Mouse (Mus musculus) naive thymus-derived CD4-positive, alpha-beta T cell, adult 2 months (primary cell): ENCODE data around the gene Vtcn1.
A peak's percentile ranks its signal among the peaks of the same experiment; 100 is the strongest.

Experiments used
- DNase-seq: peaks from one replicate; pipeline ENCODE4 v3.0.0-alpha.2; 2011; ENCODE audit warnings: low read depth

Gene Vtcn1

GRCm38 (mm10) chr3:100856050-100856815 lies 31.0 kb downstream of the Vtcn1 start:
- no peak for DNase-seq

- no peak for DNase-seq
Observed at GRCm38 (mm10) chr3:100857139-100857538, 31.9 kb downstream of the Vtcn1 start.

- DNase-seq, result no peak
Observed at GRCm38 (mm10) chr3:100858334-100859002, 33.2 kb downstream of the Vtcn1 start.

GRCm38 (mm10) chr3:100861307-100862303 lies 36.3 kb downstream of the Vtcn1 start:
- no peak for DNase-seq

- DNase-seq, result no peak
Observed at GRCm38 (mm10) chr3:100866946-100867345, 41.7 kb downstream of the Vtcn1 start.

- no peak for DNase-seq
Observed at GRCm38 (mm10) chr3:100877057-100877456, 51.8 kb downstream of the Vtcn1 start.

GRCm38 (mm10) chr3:100881403-100881802 lies 56.1 kb downstream of the Vtcn1 start:
- DNase-seq, result no peak

- DNase-seq, result no peak
Observed at GRCm38 (mm10) chr3:100881843-100882634, 56.8 kb downstream of the Vtcn1 start.

- DNase-seq, result no peak
Observed at GRCm38 (mm10) chr3:100889234-100889633, 64.0 kb downstream of the Vtcn1 start.

GRCm38 (mm10) chr3:100890406-100890805 lies 65.1 kb downstream of the Vtcn1 start:
- DNase-seq, result no peak

- DNase-seq, result no peak
Observed at GRCm38 (mm10) chr3:100892383-100893335, 67.4 kb downstream of the Vtcn1 start.

- DNase-seq, result no peak
Observed at GRCm38 (mm10) chr3:100895500-100895899, 70.2 kb downstream of the Vtcn1 start.

- DNase-seq, result no peak
Observed at GRCm38 (mm10) chr3:100906128-100906527, 80.9 kb downstream of the Vtcn1 start.

GRCm38 (mm10) chr3:100906916-100907315 lies 81.7 kb downstream of the Vtcn1 start:
- peak; percentile 23 for DNase-seq

GRCm38 (mm10) chr3:100908594-100908993 lies 83.3 kb downstream of the Vtcn1 start:
- no peak for DNase-seq

- no peak for DNase-seq
Observed at GRCm38 (mm10) chr3:100910621-100911020, 85.4 kb downstream of the Vtcn1 start.

GRCm38 (mm10) chr3:100911026-100911425 lies 85.8 kb downstream of the Vtcn1 start:
- DNase-seq, result no peak

GRCm38 (mm10) chr3:100911498-100912213 lies 86.4 kb downstream of the Vtcn1 start:
- no peak for DNase-seq

GRCm38 (mm10) chr3:100916844-100917243 lies 91.6 kb downstream of the Vtcn1 start:
- DNase-seq, result peak; percentile 82
